Mouse (Mus musculus) mature B cell (primary cell): ENCODE results near the gene Shank1.

Source experiments
- in situ Hi-C: fragments of 300-500 bp; cut with MboI; formaldehyde crosslinking; loops from 2 replicates; pipeline ENCODE4 v1.14.3; 2019

The Shank1 gene

DNA sequence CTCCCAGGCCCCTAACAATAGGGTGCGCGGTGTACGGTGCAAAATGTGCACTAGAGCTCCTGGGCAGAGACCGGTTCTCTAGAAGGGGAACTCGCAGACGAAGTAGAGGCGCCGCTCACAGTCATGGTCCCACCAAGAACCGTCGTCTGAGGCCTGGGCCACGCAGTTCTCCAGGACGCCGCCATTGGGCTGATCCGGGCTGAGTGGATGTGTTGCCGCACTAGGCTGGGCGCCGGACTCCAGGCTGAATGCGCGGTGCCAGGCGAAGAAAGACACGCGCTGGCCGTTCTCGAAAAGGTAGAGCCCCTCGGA is 5.6 kb upstream of the Shank1 start:
- in situ Hi-C loops: no loop called here

DNA sequence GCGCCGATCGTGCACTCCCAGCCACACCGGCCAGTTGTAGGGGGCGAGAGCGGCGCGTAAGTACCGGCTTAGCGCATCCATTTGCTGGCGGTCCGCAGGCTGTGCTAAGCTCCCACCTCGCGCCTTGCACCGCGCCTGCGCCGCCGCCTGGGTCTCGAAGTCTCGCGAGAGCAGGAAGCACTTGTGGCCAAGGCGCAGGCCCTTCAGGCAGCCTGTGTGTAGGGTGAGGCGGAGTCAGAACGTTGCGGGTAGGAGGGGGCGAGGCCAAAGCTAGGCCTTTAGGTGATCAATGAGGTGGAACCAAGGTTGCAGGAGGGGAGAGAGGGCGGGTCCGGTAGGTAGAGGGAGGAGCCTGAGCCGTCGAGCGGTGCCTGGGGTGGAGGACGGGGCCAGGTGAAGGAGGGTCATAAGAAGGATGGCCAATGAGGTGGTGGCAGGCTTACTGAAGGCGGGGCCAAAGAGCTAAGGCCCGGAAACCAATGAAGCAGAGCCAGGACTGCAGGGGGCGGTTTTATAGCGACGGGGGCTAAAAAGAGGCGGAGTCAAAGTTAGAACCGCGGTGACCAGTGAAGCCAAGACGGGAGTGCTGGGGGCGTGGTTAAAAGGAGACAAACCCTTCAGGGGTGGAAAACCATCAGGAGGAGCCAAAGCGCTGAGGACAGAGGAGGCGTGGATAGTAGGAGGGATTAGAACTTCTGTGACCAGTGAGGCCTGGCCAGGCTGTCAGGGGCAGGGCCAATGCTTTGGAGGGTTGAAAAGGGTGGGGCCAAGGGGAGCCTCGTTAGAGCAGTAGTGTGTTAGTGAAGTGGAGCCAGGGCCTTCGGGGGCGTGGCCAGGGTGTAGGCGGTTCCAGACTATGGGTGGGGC is 5.0 kb upstream of the Shank1 start:
- in situ Hi-C loops: no loop called here

DNA sequence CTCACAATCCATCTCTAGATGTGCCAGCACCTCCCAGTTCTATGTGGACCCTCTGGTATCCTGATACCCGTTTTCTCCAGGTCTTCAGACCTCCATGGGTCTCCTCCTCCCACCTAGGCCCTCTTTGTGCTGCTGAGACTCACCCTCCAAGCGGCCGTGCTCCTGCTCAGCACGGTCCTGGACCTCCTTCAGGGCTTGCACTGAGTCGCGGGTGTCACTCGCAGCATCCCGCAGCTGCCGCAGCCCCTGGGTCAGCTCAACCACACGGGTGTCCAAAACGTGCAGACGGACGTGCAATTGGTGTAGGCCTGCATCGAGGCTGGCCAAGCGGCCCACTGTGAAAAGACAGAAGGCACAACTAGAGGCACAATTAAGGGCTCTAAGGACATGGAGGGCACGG is 4.4 kb upstream of the Shank1 start:
- in situ Hi-C loops: no loop called here

DNA sequence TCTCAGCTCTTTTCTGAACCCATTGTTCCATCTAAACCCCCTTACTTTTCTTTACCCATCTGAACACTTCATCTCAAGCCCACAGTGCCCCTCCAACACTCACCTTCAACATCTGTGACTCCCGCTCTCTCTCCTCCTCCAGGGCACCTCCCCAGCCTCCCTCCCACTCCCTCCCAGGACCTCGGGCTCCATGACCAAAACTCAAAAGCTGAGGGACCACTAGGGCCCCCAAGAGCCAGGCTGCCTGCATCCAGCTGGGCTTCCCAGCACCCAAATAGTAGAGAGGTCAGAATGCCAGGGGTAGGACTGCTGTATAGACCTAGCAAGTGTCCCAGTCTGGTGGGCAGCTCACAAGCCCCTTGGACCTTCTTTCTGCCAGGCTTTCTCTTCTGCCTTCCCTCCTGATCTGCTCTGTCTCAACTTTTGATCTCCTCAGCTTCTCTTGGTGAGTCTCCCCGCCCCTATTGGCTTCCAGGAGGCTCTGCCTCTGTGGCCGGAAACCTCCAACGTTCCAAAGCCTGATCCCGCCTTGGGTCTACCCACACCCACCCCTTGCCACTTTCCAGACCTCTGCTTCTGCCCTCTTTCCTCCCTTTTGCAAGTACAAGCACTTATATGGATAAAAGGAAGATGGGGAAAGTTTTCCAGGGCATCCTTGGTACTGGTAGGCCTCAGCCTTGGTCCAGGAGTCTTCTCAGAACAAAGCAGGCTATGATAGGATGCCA is 3.4 kb upstream of the Shank1 start, which contains the start of gene Clec11a:
Gene Clec11a, minus strand, starts transcription at position 387 of the 725 bp plus-strand sequence.
- in situ Hi-C loops: no loop called here

DNA sequence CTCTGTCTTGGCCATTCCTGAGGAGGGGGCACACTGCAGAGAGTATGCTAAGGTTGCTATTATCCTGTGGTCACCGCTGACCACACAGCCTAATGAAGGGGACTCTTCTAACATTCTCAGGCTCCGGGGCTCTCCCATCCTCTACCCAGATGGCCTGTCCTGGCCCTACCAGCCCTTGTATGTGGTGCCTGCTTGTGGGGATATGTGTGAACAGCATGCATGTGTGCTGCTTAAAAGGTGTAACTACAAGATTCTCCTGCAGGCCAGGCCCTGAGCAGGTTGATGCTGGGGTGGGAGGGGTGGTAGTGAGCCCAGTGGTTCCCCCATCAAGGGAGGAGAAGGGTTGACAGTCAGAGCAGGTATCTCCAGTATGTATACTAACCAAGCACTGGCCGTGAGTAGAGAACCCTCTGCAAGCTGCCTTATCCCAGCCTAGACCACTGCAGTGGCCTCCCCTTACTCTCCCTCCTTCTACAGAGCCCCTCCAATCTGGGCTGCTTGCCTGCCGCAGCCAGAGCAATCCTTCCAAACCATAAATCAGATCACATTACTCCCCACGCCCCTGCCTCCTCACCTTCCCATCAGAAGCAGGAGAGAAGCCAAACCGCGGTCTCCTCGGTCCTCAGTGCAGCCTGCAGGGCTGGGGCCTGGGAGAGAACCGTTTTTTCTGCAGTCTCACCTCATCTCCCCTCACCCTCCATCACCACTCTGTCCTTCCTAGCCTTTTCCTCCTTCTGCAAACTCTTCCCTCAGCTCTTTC is 2.6 kb upstream of the Shank1 start:
- in situ Hi-C loops: no loop called here

DNA sequence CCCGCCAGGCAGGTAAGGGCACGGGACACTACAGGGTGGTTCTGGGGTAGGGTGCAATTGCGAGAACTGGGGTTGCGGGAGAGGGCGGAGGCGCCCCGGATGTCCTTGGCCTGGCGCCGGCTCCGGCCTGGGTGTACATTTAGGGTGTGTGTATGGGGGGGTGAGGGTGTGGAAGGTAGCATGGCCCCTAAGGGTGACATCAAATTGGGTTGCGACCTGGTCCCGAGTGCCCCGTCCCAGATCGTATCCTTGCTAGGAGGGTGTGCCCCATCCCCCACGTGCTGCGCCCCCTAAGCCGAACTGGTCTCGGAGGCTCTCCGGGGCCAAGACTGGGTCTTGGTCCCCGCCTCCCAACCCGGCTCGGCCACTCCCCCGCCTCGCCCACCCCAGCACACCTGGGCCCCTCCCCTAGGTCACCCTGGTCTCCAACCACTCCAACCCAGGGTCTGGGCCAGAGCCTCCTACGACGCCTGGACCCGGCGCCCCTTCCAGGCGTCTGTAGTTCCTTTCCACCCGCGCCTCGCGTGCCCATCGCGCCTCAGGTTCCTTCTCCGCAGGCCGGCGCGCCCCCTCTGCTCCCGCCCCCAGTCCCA is 328 bp downstream of the Shank1 start:
- in situ Hi-C loops: no loop called here

DNA sequence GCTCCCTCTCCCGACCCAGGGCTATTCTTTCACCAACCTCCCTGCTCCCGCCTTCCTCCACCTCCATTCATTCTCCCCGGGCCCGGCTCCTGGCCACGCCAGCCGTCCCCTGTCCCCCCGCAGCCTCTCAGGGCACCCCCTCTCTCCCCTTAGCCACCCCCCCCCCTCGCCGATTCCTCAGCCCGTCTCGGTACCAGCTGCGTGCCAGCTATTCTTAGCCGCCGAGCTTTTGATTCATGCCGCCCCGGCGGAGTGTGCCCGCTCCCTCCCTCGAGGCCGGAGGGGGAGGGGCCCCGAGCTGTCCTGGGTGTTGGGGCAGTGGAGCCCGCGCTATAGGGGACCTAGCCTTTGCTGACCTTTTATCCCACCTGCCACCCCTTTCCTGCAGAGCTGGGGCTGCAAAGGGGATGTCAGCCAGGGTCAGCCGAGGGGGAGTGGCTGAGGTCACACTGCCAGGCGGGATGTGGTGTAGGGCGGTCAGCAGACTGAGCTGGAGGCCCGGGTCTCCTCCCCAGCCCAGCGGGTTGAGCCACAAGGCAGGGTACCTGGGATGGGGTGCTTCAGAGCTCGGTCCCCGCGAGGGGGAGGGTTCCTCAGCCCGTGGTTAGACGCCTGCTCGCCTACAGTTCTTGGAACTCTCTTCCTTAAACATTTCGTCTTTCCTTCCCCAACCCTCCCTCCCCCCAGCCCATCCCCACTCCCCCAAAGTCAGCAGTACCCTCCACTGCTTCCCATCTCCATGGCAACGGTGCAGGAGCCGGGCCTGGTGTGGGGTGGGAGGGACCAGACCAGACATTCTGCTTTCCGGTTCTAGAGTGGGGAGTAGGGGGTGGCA is 1.0 kb downstream of the Shank1 start:
- in situ Hi-C loops: no loop called here

DNA sequence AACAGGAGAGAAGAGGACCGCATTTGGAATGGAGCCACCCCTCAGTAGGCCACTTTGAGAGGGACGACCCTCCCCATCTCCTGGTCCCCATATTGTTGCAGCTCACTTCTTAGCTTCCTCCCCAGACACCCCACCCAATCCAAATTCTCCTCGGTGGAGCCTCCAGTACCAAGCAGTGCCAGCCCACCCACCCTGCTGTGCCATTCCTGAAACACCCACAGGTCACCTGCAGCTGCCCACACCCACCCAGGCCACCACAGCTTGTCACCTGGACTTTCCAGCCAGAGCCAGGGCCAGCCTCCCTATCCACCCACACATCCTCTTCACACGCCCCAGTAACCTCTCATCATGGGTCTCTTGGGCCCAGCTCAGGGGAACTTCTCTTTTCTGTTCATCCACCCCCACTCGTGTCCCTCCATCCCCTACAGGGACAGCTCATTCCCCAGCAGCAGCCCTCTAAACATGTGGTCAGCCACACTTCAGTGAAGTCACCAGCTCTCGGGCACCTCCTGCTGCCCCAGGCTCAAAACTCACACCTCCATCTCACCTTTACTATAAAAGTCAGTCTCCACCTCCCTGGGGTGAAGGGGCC is 1.8 kb downstream of the Shank1 start:
- in situ Hi-C loops: no loop called here

DNA sequence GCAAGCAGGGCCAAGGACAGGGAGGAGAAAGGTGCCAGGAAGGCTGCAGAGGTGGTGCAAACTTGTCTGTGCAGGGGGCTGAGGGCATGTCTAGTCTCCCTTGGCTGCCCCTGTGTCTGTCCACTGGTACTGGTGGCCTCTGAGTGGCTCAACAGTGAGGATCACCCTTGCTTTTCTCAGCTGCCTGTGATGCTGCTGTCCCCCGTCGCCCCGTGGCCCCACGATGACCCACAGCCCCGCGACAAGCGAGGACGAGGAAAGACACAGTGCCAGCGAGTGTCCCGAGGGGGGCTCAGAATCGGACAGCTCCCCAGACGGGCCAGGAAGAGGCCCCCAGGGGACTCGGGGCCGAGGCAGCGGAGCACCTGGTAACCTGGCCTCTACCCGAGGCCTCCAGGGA is 2.4 kb downstream of the Shank1 start:
- in situ Hi-C loops: no loop called here

DNA sequence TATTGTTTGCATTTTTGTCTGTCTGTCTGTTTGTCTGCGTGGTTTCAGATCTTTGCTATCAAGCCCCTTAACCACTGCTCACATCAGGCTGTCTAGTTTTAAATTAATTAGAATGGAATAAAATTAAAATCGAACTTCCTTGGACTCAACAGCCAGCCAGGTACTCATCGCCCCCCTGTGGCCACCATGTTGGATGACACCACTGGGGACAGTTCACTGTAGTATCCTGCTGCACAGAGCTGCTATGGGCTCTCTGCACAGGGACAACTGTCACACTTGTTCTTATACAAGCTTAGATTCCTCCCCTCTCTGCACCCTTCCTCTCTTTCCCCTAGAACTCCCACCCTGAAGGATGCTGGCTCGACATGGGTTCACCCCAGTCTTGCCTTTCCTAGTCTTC is 7.9 kb downstream of the Shank1 start:
- in situ Hi-C loops: no loop called here

DNA sequence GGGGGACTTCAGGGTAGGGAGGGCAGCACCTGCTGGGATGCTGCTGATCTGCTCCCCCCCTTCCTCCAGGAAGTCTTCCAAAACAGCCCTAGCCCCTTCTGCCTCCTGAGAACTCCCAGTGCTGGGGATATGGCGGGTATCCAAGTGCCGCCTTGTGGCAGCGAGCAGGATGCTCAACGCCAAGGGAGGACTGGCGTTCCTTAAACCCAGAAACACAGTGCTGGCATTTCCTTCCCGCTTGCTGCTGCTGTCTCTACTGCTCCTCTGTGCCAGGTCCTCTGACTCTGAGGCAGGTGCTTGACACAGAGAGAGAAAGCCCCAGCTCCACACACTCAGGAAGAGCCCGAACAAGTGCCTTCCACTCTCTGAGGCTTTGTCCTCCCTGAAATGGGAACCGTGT is 10.8 kb downstream of the Shank1 start:
- in situ Hi-C loops: no loop called here

DNA sequence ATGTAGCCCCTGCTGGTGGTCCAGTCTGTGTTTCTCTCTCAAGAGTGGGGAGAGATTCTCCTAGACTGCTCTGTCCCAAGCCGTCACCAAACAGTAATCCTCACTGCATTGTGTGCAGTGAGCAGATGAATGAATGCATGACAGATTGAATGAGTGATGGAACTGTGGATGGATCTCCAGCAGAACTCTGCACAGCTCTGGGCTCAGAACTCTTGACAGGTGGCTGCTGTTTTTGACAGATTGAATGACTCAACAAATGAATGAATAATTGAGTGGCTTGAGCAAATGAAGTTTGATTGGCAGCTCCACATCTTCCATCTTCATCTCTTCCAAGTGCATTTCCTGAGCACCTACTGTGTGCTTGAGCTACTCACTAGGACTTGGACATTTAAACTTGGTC is 12.2 kb downstream of the Shank1 start:
- in situ Hi-C loops: no loop called here

DNA sequence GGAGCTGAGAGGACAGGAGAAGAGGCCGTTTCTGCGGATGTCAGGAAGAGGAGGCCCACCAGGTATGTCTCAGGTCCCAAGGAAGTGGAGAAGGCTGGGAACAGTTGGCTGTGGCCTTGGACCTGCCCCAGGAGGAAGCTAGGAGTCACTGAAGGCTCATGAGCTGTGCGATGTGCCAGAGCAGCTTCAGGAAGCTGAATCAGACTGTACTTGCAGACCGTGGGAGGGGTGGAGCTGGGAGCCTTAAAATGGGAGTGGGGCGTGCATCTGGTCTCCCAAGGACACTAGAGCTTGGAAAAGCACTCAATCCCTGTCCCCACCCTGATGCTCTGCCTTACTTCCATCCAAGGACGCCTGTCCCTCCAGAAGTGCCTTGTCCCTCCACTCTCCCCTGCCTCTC is 16.6 kb downstream of the Shank1 start:
- in situ Hi-C loops: loop anchor here (25.0 kb wide), 1 partner anchor 389 kb away; the partner anchor contains the start of gene Klk15

DNA sequence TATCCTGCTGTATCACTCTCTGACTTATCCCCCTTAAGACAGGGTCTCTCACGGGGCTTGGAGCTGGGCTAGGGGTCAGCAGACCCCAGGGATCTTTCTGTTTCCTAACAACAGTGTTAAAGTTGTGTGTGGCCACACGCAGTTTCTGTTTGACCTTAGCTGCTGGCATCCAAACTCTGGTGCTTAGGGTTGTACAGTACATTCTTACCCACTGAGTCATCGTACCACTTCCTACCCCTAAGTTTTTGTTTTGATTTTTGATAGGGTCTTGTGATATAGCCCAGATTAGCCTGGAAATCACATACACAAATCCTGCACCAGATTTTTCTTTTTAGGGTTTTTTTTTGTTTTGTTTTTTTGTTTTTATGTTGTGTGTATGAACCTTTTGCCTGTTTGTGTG is 22.3 kb downstream of the Shank1 start:
- in situ Hi-C loops: loop anchor here (25.0 kb wide), 1 partner anchor 395 kb away; the partner anchor contains the start of gene Klk15

DNA sequence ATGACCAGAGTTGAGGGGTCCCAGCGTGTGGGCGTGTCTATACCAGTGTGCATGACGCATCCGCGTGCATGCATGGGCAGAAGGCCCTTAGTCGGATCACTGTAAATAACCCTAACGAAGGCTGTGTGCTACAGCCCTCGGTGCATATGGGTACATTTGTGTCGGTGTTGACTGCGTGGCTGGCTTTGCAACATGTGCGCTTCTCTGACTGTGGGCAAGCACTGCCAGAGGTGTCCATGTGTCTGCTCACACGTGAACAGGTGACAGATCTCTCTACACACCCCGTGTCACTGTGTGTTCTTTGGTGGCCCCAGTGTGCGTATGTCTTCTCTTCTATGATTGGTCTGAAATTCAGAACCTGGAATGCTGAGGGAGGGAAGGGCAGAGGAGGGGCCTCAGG is 24.1 kb downstream of the Shank1 start:
- in situ Hi-C loops: loop anchor here (25.0 kb wide), 1 partner anchor 397 kb away; the partner anchor contains the start of gene Klk15

DNA sequence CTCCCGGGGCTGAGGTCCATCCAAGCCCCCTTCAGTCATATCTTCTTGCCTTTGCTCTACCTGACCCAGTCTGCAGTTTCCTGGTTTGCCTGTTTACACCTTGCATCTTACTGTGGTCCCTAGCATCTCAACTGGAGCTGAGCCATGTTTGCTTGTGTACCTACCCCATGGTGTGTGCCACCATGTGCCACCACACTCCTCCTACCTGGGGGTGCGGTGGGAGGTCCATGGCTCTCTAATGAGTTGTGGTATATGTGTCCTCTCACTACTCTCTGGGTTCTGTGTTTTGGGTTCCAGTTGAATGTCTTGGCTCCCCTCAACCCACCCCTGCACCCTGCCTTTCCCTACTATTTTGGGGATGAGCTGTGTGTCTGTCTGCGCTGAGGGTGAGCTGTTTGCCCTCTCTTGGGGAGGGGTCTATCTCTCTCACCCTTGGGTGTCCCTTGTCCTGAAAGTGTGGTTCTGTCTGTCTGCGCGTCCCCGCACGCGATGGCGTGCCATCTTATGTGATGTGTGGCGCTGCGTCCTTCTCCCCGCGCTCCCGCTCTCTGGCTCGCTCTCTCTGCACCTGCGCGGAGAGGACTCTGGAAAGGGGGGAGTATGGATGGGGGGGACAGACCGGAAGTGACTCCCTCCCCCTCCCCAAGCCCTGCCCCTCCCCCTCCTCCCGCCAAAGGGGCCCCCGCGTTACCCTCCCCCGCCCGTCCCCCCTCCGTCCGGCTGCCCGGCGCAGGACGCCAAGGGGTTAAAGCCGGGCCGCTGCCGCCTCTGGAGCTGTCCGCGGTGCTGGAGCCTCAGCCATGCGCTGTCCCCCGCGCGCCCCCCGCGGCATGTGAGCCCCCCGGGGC is 25.2 kb downstream of the Shank1 start:
- in situ Hi-C loops: loop anchor here (25.0 kb wide), 1 partner anchor 398 kb away; the partner anchor contains the start of gene Klk15

DNA sequence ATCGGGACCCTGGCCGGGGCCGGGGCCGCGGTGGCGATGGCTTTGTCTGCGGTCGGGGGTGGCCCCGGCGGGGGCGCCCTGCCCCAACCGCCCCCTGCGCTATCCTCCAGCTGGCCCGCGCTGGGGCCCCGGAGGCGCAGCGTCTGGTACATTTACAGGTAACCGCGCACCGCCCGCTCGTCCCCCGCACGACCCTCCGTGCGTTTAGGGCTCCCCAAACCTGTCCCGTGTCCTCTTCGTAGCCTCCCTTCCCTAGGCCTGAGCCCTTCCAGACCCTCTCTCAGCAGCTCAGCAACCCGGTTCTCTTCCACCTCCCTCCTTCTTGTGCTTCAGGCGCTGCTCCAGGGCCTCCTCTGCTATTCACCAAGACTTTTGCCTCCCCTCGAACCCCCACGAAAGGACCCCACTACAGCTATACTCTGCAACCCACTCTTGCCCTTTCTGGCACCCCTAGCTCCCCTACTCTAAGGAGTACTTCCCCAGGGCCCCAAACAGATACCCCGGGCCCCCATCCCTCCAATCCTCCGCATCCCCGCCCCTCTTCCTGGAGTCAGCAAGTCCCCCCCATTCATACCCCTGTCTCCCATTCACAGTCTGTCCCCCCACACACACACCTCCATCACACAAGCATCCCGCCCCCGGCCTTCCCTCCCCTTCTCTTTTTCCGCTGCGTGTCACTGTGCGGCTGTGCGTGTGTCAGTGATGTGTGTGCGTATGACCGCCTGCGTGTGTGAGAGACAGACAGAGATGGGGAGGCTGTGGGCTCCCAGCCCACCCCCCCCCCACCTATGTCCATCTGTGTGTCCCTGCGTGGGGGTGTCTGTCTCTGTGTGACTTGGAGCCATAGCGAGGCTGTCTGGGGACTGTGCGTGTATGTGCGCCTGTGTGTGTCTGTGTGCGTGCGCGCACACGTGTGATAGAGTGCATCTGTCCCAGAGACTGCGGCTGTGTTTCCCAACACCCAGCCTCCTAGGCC is 26.3 kb downstream of the Shank1 start:
- in situ Hi-C loops: loop anchor here (25.0 kb wide), 1 partner anchor 399 kb away; the partner anchor contains the start of gene Klk15

DNA sequence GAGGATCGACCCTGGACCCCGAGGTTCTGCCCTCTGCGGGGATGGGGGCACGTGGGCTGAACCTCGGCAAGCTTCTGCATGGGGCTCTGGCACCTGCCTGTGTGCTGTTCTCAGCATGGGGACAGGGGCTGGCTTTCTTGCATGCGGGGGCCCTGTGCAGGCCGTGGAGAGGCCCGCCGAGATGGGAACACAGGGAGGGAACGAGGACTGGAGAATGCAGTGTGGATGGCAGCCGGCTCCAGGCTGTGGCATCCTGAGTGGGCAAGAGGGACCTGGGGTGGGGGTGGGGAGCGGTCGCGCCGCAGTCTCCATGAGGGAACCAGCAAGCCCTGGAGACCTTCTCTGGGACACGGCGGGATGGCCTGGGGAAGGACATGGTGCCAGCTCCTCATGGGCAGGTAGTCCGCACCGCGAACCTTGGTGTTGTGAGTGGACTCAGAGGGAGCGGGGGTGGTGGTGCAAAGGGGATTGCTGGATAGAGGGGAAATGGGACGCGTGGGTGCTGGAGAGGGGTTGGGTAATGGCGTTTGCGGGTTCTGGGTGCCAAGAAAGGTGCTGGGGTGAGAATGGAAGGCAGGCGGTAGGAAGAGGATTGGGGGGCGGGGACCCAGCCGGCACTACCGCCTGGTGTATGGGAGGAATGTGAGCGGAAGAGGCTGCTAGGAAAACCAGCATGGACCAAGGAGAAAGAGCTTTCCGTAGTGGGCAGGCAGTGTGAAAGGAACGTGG is 27.2 kb downstream of the Shank1 start:
- in situ Hi-C loops: loop anchor here (25.0 kb wide), 1 partner anchor 400 kb away; the partner anchor contains the start of gene Klk15
